Comparison of ENCODE assay signal across 8 mouse cellular contexts in the genomic region with DNA sequence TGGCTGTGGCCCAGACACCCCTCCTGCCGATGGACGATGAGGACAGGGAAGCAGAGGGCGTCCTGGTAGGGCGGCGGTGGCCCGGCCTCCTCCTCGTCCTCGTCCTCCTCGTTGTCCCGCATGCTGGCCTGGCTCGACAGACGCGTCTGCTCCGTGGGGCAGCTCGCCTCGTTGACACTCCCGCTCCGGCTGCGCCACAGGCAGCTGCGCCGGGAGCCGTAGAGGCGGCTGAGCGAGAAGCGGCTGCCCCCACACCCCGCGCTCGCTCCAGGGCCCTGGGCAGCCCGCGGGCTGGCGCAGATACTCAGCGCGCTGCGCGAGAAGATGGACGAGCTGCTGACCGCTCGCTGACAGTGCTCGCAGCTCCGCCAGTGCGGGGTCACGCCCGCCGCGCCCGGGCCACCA. TPM values are rescaled to one million over a fixed set of nuclear protein-coding genes. Genes with fewer than 3 reads are reported as not detected.
A peak's percentile ranks its signal among the peaks of the same experiment; 100 is the strongest.
DNase-seq lines count a peak whose midpoint lies in the region; ATAC-seq and TF ChIP-seq lines count a peak whose summit lies in the region.

No protein-coding gene starts in this region.

- no peak overlapping the region for H3K4me3 ChIP-seq in layer of hippocampus, adult 2 months
- H3K4me3 ChIP-seq in forebrain, embryonic 14.5 days (ENCODE audit: low read depth, low read length), result no peak overlapping the region
- peak overlapping the region; percentile 20 for H3K4me3 ChIP-seq in midbrain, embryonic 11.5 days (ENCODE audit: low read depth, low read length)

- no peak for ATAC-seq in forebrain, embryonic 14.5 days
- ATAC-seq in midbrain, embryonic 11.5 days (ENCODE audit: low FRiP score), result no peak

- H3K4me2 ChIP-seq in forebrain, embryonic 14.5 days (ENCODE audit: low read length), result peak overlapping the region; percentile 30
- H3K4me2 ChIP-seq in midbrain, embryonic 11.5 days, result peak overlapping the region; percentile 33

- peaks cover 31% of the 10 kb centered on the region for H3K4me1 ChIP-seq in forebrain, embryonic 14.5 days (ENCODE audit: control insufficient read depth, insufficient read depth, low read length)
- H3K4me1 ChIP-seq in midbrain, embryonic 11.5 days (ENCODE audit: control insufficient read depth, insufficient read depth, low read length), result peaks cover 25% of the 10 kb centered on the region

- H3K27me3 ChIP-seq in forebrain, embryonic 14.5 days (replicated peaks; ENCODE audit: control insufficient read depth, insufficient read depth, low read length), result peaks cover 27% of the 10 kb centered on the region
- H3K27me3 ChIP-seq in midbrain, embryonic 11.5 days (ENCODE audit: control insufficient read depth, insufficient read depth, low read length), result peaks cover 53% of the 10 kb centered on the region

- H3K36me3 ChIP-seq in forebrain, embryonic 14.5 days (ENCODE audit: control insufficient read depth, insufficient read depth, low read length), result peaks cover 42% of the 10 kb centered on the region
- H3K36me3 ChIP-seq in midbrain, embryonic 11.5 days (ENCODE audit: control insufficient read depth, insufficient read depth, low read length), result no peaks in the 10 kb centered on the region; the same call in 1 of the 2 replicates

- WGBS in forebrain, embryonic 14.5 days, result 5% methylated on average over 39 of the region's 46 CpGs
- WGBS in midbrain, embryonic 11.5 days, result 1% methylated on average over 40 of the region's 46 CpGs

- H3K9ac ChIP-seq in forebrain, embryonic 14.5 days (ENCODE audit: low read length), result peak overlapping the region; percentile 41; the same call in 1 of the 2 replicates
- H3K9ac ChIP-seq in midbrain, embryonic 11.5 days (ENCODE audit: low read length), result peak overlapping the region; percentile 12; the same call in 1 of the 2 replicates

- no peak for TF ChIP-seq CTCF in layer of hippocampus, adult 2 months (conservative IDR thresholded peaks at IDR 0.05)

- H3K9me3 ChIP-seq in forebrain, embryonic 14.5 days (replicated peaks; ENCODE audit: control insufficient read depth, low read length), result no peaks in the 10 kb centered on the region
- no peaks in the 10 kb centered on the region for H3K9me3 ChIP-seq in midbrain, embryonic 11.5 days (ENCODE audit: control insufficient read depth, low read length)

- no peak for DNase-seq in layer of hippocampus, adult 2 months (ENCODE audit: low spot score in 2 of 2)
- DNase-seq in layer of hippocampus, postnatal 10 days (ENCODE audit: low spot score in 2 of 2), result no peak
- peak; percentile 70 to 75 for DNase-seq in cerebellum, postnatal 14 days
- no peak for DNase-seq in forebrain, embryonic 14.5 days (ENCODE audit: low spot score)
- no peak for DNase-seq in midbrain, embryonic 11.5 days (ENCODE audit: low spot score, missing footprints)
- DNase-seq in adrenal gland, postnatal 14 days, result no peak
- DNase-seq in frontal cortex, postnatal 25 days (ENCODE audit: low spot score in 2 of 2), result no peak
- no peak for DNase-seq in spleen, postnatal 14 days (ENCODE audit: low spot score in 2 of 2)

- H3K27ac ChIP-seq in layer of hippocampus, adult 2 months, result peak overlapping the region; percentile 59; the same call in 1 of the 2 replicates
- H3K27ac ChIP-seq in forebrain, embryonic 14.5 days (ENCODE audit: low read depth, low read length), result no peak overlapping the region; the same call in 1 of the 2 replicates
- H3K27ac ChIP-seq in midbrain, embryonic 11.5 days (ENCODE audit: low read depth, low read length), result no peak overlapping the region

RNA-seq across cellular contexts. Expression of gene Tmem151b, which starts 4.6 kb away (rescaled TPM):
- 100 to 1,000 TPM; 106 to 112 TPM for total RNA-seq in layer of hippocampus, adult 2 months (2021)
- 10 to 100 TPM; 93.2 to 93.7 TPM for total RNA-seq in layer of hippocampus, postnatal 10 days (2021)
- 19.2 and 21.2 TPM in 2 replicates for polyA plus RNA-seq in forebrain, embryonic 14.5 days (2014; fragmentation: Nextera tagmentation; extraction: Ambion mirVana)
- polyA plus RNA-seq in midbrain, embryonic 11.5 days (2014; fragmentation: Nextera tagmentation; extraction: Ambion mirVana), result 5.1 and 6.2 TPM in 2 replicates
- total RNA-seq in adrenal gland, postnatal 14 days (2021), result 0.33 and 1.6 TPM in 2 replicates

RNA-seq across cellular contexts. Expression of gene Nfkbie, which starts 10.6 kb away (rescaled TPM):
- total RNA-seq in layer of hippocampus, adult 2 months (2021), result 1 to 10 TPM; 2.6 to 2.7 TPM
- 1 to 10 TPM; 3.5 to 3.9 TPM for total RNA-seq in layer of hippocampus, postnatal 10 days (2021)
- polyA plus RNA-seq in forebrain, embryonic 14.5 days (2014; fragmentation: Nextera tagmentation; extraction: Ambion mirVana), result 3.3 and 4.1 TPM in 2 replicates
- 7.8 and 9.0 TPM in 2 replicates for polyA plus RNA-seq in midbrain, embryonic 11.5 days (2014; fragmentation: Nextera tagmentation; extraction: Ambion mirVana)
- 3.6 and 8.7 TPM in 2 replicates for total RNA-seq in adrenal gland, postnatal 14 days (2021)

RNA-seq across cellular contexts. Expression of gene Slc35b2, which starts 18.8 kb away (rescaled TPM):
- 10 to 100 TPM; 31.1 to 31.8 TPM for total RNA-seq in layer of hippocampus, adult 2 months (2021)
- total RNA-seq in layer of hippocampus, postnatal 10 days (2021), result 10 to 100 TPM; 47.4 TPM
- 99.4 and 102 TPM in 2 replicates for polyA plus RNA-seq in forebrain, embryonic 14.5 days (2014; fragmentation: Nextera tagmentation; extraction: Ambion mirVana)
- polyA plus RNA-seq in midbrain, embryonic 11.5 days (2014; fragmentation: Nextera tagmentation; extraction: Ambion mirVana), result 97.2 and 102 TPM in 2 replicates
- 54.8 and 56.1 TPM in 2 replicates for total RNA-seq in adrenal gland, postnatal 14 days (2021)

RNA-seq across cellular contexts. Expression of gene Tcte1, which starts 21.6 kb away (rescaled TPM):
- total RNA-seq in layer of hippocampus, adult 2 months (2021), result 1 to 10 TPM in 1 of 2 experiments, under 1 TPM in 1; 0.56 to 1.0 TPM
- under 1 TPM; 0.57 to 0.69 TPM for total RNA-seq in layer of hippocampus, postnatal 10 days (2021)
- 5.7 and 8.5 TPM in 2 replicates for polyA plus RNA-seq in forebrain, embryonic 14.5 days (2014; fragmentation: Nextera tagmentation; extraction: Ambion mirVana)
- polyA plus RNA-seq in midbrain, embryonic 11.5 days (2014; fragmentation: Nextera tagmentation; extraction: Ambion mirVana), result 1.7 and 2.0 TPM in 2 replicates
- total RNA-seq in adrenal gland, postnatal 14 days (2021), result not detected in 2 replicates

RNA-seq across cellular contexts. Expression of gene Hsp90ab1, which starts 28.2 kb away (rescaled TPM):
- total RNA-seq in layer of hippocampus, adult 2 months (2021), result 1,000 to 10,000 TPM; 1,695 to 1,765 TPM
- total RNA-seq in layer of hippocampus, postnatal 10 days (2021), result 1,000 to 10,000 TPM; 1,612 to 1,800 TPM
- polyA plus RNA-seq in forebrain, embryonic 14.5 days (2014; fragmentation: Nextera tagmentation; extraction: Ambion mirVana), result 1,462 and 1,472 TPM in 2 replicates
- polyA plus RNA-seq in midbrain, embryonic 11.5 days (2014; fragmentation: Nextera tagmentation; extraction: Ambion mirVana), result 1,614 and 1,690 TPM in 2 replicates
- 1,351 and 1,485 TPM in 2 replicates for total RNA-seq in adrenal gland, postnatal 14 days (2021)

Comparison
In these comparisons a context has a peak if more than half of its experiments do, and no peak if none do; other contexts are left out.
1. DNase-seq: peak in cerebellum, postnatal 14 days (2 of 2); none in layer of hippocampus, adult 2 months (0 of 2), layer of hippocampus, postnatal 10 days (0 of 2), forebrain, embryonic 14.5 days (single experiment), midbrain, embryonic 11.5 days (single experiment), adrenal gland, postnatal 14 days (single experiment), frontal cortex, postnatal 25 days (0 of 2) and spleen, postnatal 14 days (0 of 2).
2. RNA of gene Tmem151b, which starts 4.6 kb away (total RNA-seq): 106 to 112 TPM in layer of hippocampus, adult 2 months and 93.2 to 93.7 TPM in layer of hippocampus, postnatal 10 days; 0.33 to 1.6 TPM in adrenal gland, postnatal 14 days; every median in the first group is over 10 times any median in the second.